Mouse (Mus musculus): ENCODE results near the gene Abcd4. TPM values are rescaled to one million over a fixed set of nuclear protein-coding genes. Genes with fewer than 3 reads are reported as not detected.

Gene Abcd4
- 31.0 and 39.8 TPM in 2 replicates for polyA plus RNA-seq (2012; rRNA removed)

- peak; percentile 81 for DNase-seq (ENCODE audit: low spot score)
Measured at GRCm38 (mm10) chr12:84616977-84617630, at the start of gene Abcd4. Gene Abcd4 (minus strand): TSS chr12:84617413.

DNA sequence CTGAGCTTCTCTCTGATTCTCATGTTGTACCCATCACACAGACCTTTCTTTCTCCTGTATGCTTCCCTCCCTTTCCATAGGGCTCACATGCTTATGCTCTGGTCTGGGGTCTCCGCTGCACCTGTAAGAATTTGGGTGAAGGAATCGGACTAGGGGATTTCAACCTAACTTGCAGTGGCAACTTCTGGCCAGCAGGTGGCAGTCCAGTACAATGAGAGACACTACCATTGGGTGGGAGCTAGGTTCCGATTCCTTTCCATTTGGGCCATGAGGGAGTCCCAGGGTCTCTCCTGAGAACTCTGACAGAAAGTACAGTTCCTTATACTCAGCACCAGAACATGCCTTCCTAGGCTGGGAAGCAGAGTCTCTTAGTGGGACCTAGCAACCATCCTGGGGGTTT lies 36.7 kb upstream of the Abcd4 start:
- peak; percentile 36 for DNase-seq (ENCODE audit: low spot score)

GRCm38 (mm10) chr12:84650234-84650633 lies 33.0 kb upstream of the Abcd4 start:
- DNase-seq (ENCODE audit: low spot score): no peak

DNA sequence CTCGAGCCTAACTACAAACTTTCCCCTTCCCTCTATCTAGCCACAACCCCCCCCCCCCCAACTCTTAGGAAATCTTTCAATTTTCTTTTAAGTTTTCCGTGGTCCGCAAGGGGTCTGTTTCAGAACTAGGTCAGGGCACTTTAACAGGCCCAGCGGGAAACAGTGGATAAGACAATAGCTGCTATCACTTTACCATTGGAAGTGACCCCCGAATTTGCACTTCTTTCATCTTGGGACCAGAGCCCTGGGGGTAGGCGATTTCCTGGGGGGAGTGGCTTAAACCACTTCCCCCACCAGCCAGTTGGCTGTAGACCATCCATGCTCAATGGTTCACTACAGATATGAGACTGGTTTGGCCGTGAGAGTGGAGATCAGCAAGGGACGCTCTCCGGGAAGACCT lies 23.4 kb upstream of the Abcd4 start, which contains the start of gene Vrtn:
Gene Vrtn, plus strand, starts transcription at position 366 of the 400 bp plus-strand sequence.
- DNase-seq (ENCODE audit: low spot score): no peak

GRCm38 (mm10) chr12:84640253-84640652 lies 23.0 kb upstream of the Abcd4 start:
- DNase-seq (ENCODE audit: low spot score): no peak

GRCm38 (mm10) chr12:84631867-84632266 lies 14.7 kb upstream of the Abcd4 start:
- DNase-seq (ENCODE audit: low spot score): no peak

- no peak for DNase-seq (ENCODE audit: low spot score)
Measured at GRCm38 (mm10) chr12:84625116-84625515, 7.9 kb upstream of the Abcd4 start.

- no peak for DNase-seq (ENCODE audit: low spot score)
Measured at GRCm38 (mm10) chr12:84624601-84625000, 7.4 kb upstream of the Abcd4 start.

DNA sequence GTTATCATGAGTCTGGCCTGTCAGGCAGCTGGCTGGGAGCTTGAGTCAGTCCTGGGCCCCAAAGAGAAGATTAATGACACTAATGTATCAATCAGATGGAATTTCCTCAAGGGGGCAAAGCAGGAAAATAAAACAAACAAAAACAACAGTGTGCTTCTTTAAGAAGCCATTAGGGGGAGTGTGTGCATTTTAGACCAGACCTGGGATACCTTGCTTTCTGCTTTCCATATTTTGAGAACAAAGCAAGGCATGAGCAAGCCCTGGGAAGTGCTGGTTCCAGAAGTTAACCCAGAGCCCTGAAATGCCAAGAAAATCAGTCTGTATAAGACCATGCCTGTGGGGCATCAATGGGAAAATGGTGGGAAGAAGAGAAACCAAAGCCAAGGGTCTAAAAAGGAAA lies 3.8 kb upstream of the Abcd4 start:
- DNase-seq (ENCODE audit: low spot score): no peak

GRCm38 (mm10) chr12:84617663-84618062 lies 450 bp upstream of the Abcd4 start:
- DNase-seq (ENCODE audit: low spot score): no peak

GRCm38 (mm10) chr12:84614524-84614923 lies 2.7 kb downstream of the Abcd4 start:
- DNase-seq (ENCODE audit: low spot score): no peak

GRCm38 (mm10) chr12:84614001-84614400 lies 3.2 kb downstream of the Abcd4 start:
- DNase-seq (ENCODE audit: low spot score): no peak

DNA sequence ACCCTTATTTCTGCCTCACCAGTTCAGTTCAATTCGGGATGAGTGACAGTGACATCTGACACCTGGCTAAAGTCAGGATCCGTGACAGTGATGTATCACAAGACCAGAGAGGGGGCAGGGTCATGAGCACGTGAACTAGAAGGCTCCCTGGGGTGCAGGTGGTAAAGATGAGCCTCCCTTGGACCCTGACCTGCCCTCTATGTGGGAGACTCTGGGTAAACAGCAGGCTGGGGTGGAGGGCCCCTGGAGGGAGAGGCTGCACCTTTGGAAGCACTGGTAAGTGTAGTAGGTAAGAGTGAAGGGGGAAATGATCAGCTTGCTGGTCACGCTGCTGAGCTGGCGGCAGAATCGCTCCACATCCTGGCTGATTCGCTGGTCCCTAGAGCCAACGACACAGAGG lies 4.7 kb downstream of the Abcd4 start:
- DNase-seq (ENCODE audit: low spot score): no peak

- DNase-seq (ENCODE audit: low spot score): no peak
Measured at GRCm38 (mm10) chr12:84611718-84612117, 5.5 kb downstream of the Abcd4 start.

DNA sequence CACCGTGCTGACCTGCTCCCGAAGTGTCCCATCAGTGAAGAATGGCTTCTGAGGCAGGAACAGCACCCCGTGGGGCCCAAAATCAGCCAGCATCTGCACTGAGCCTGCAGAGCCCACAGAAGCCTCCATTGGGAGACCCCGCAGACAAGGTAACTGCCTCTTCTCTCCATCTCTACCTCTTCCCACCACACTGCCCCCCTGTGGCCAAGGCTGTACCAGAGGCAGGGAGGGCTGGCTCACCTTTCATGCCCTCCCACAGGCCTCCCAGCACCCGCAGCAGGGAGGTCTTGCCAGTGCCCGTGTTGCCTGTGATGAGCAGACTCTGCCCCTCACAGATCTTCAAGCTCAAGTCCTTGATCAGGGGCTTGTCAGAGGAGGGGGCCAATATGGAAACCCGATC lies 11.4 kb downstream of the Abcd4 start:
- no peak for DNase-seq (ENCODE audit: low spot score)

DNA sequence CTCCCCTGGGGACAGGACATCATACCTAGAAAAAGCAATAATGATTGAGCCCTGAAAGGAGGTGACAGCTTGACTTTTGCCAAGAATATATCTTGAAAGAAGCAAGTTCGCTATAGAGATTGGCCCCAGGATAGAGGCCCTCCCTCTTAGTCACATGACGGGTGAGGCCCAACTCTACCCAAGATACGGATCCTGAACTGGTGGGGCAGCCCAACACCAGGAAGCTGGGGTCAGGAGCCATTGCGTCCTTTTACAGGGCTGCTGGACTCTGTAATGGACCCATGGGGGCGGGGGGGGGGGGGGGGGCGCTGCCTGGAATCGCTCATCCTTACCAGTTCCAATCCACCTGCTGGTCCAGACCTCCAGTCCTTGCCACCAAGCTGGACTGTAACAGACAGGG lies 13.2 kb downstream of the Abcd4 start:
- no peak for DNase-seq (ENCODE audit: low spot score)

DNA sequence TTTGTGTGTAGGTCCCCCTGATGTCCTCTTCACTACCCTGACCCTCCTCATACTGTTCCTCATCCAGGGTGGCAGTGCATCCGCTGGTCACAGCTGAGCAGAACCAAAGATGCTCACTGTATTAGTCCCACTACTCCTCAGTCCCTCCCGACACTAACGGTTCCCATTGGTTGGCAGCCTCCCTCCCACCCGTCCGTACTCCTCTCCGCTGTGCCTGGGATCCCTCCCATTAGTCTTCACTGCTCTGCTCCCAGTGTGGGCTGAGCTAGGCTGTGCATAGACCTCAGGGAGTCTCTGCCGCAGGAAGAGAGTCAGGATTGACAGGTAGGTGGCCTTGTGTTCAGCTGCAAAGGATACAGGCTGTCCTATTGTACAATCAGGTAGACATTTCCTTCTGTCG lies 18.9 kb downstream of the Abcd4 start:
- no peak for DNase-seq (ENCODE audit: low spot score)

DNA sequence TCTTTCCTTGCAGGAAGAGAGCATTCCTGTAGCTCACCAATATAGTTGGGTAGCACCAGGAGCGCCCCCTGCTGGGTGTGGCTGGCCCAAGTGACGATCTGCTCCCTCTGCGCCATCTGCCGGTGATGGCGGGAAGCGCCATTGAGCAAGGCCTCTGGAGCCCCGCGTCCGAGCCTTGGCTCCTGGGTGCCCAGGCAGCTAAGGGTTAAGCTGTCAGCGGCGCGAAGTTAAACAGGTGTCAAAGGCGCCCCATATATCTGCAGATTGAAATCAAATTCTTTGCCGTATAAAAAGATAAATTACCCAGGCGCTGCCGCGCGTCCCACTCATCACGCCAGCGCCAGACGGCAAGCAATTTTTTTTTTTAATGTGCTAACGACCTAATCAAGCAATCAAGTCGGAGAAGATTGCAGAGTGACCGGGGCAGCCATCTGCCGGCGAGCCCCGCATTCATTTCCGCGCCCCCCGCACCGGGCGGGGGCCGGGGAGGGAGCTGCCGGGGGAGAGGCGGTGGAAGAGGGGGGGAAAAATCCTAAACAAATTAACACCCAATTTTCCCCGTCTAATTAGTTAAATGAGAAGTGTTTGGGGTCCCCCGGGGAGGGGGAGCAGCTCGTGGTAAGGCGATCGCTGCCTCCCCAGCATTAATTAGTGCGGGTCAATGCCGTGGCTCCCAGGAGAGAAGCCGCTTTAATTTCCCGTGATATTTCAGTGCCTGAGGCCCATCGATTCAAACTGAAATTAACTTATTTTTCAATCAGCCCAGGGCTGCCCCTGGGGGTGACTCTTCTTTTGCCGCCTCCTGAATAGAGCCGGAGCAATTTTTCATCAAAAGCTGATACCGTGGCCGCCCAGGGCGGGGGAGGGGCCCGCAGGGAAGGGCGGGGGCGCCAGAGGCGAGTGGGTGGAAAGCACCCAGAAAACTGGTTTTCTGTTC lies 27.1 kb downstream of the Abcd4 start:
- DNase-seq (ENCODE audit: low spot score): peak; percentile 88

DNA sequence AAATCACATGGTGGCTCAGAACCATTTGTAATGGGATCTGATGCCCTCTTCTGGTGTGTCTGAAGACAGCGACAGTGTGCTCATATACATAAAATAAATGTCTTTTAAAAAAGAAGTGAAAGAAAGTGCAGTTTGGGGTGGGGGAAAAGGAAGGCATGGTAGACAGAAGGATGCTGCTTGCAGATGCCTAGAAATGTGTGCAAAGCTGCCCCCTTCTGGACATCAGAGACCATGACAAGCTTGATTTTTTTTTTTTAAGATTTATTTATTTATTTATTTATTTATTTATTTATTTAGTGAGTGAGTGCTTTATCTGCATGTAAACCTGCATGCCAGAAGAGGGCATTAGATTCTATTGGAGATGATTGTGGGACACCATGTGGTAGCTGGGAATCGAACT lies 35.9 kb downstream of the Abcd4 start:
- no peak for DNase-seq (ENCODE audit: low spot score)

- no peak for DNase-seq (ENCODE audit: low spot score)
Measured at GRCm38 (mm10) chr12:84578440-84578770, 38.8 kb downstream of the Abcd4 start.

DNA sequence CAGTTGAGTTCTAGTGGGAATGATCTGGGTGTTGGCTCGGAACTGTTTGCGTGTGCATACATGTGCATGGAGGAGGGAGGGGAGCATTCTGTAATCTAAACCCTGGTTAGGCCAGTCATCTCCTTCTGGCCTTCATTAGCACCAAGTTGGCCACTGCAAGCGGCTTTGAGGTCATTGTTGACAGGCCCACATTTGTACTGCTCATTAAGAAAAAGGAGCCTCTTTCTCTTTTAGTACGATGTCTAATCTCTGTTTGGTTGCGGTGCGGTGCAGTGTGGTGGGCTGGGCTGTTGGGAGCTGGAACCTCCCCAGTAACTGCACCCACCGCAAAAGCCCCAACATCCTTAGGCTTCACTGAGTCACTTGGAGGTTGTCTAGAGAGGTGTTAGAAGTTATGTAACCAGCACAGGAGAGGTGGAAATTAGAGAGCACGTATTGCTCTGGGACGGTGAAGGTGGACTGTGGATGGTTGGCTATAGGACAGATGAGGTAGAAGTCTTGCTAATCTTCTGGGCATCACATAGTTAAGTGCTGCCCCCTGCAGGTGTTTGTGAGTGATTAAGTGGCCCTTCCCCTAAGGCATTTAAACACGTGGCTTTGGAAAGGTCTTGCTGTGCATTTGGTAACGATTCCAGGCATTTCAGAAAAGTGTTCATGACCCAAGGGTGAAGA lies 39.3 kb downstream of the Abcd4 start:
- DNase-seq (ENCODE audit: low spot score): no peak

DNA sequence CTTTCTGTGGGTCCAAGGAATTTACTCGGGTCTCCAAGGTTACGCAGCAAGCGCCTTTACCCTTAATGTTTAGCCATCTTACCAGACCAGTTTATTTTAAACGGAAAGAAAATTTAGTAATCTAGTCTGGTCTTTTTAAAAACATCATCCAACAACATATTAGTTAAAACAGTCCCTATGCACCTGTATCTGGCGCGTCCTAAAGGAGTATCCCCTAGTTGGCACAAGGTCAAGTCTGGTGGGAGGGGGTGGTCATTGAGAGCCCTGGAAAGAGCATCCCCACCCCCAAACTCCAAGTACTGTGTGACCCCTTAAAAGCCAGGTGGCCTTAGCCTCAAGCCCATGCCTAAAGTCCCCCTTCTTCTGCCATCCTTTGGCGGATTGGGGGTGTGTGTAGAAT lies 44.1 kb downstream of the Abcd4 start:
- no peak for DNase-seq (ENCODE audit: low spot score)

DNA sequence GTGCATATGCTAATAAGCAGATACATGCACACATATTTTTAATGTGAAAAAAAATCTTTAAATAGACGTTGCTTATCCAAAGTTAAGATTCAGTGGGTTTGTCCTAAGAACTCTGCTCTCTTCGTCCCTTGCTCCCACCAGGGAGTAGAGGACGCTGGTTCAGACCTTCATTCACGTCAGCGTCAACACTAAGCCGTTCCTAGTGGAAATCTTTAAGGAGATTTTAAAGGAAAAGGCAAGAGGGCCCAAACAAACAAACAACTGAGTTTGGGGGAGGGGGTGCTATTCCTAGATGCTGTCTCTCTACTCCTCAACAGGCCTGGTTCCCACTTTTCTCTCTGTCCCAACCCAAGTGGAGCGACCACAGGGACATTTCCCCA lies 44.9 kb downstream of the Abcd4 start:
- no peak for DNase-seq (ENCODE audit: low spot score)

All from urinary bladder, adult 2 months (tissue).